7 mouse cellular contexts compared by ENCODE assay signal in genomic region chr13:74522141-74522480, GRCm38 (mm10). TPM values are rescaled to one million over a fixed set of nuclear protein-coding genes. Genes with fewer than 3 reads are reported as not detected.
DNase-seq lines count a peak whose midpoint lies in the region; ATAC-seq lines count a peak whose summit lies in the region.
"Not testable (repeated sequence)": the region's sequence is repeated elsewhere in the genome, so short reads cannot be mapped to it uniquely, and the experiment has no call there.

No protein-coding gene starts in this region.

- H3K9me3 ChIP-seq in embryonic facial prominence, embryonic 10.5 days; forebrain, embryonic 15.5 days; hindbrain, embryonic 10.5 days; kidney, embryonic 14.5 days (ENCODE audit: control insufficient read depth, low read length); liver, embryonic 11.5 days (ENCODE audit: control insufficient read depth, low read length); neural tube, embryonic 12.5 days: not testable (repeated sequence)

- not testable (repeated sequence) for H3K36me3 ChIP-seq in embryonic facial prominence, embryonic 10.5 days (replicated peaks); forebrain, embryonic 15.5 days; hindbrain, embryonic 10.5 days; kidney, embryonic 14.5 days (ENCODE audit: control insufficient read depth, insufficient read depth, low read length); liver, embryonic 11.5 days (ENCODE audit: control insufficient read depth, insufficient read depth, low read length); neural tube, embryonic 12.5 days

- peak overlapping the region; percentile 88 for H3K27ac ChIP-seq in embryonic facial prominence, embryonic 10.5 days (replicated peaks)
- H3K27ac ChIP-seq in forebrain, embryonic 15.5 days (replicated peaks); kidney, embryonic 14.5 days (ENCODE audit: low read depth, low read length); neural tube, embryonic 12.5 days: not testable (repeated sequence)
- peak overlapping the region; percentile 87 for H3K27ac ChIP-seq in hindbrain, embryonic 10.5 days
- 0 out of 2 replicates have a peak overlapping the region, but pooled peaks have one; percentile 72 for H3K27ac ChIP-seq in liver, embryonic 11.5 days (ENCODE audit: low read depth, low read length)

- ATAC-seq in forebrain, embryonic 15.5 days (replicated peaks); kidney, embryonic 14.5 days (ENCODE audit: low FRiP score, low TSS enrichment); liver, embryonic 11.5 days (replicated peaks; ENCODE audit: low FRiP score); neural tube, embryonic 12.5 days (ENCODE audit: low FRiP score, low read depth): not testable (repeated sequence)

- H3K4me2 ChIP-seq in forebrain, embryonic 15.5 days (replicated peaks), result peak overlapping the region; percentile 69
- H3K4me2 ChIP-seq in kidney, embryonic 14.5 days (replicated peaks; ENCODE audit: low read depth, low read length), result peak overlapping the region; percentile 60
- H3K4me2 ChIP-seq in liver, embryonic 11.5 days, result peak overlapping the region; percentile 63
- H3K4me2 ChIP-seq in neural tube, embryonic 12.5 days (replicated peaks), result peak overlapping the region; percentile 66

- 1% methylated on average over 3 of the region's 3 CpGs for WGBS in embryonic facial prominence, embryonic 10.5 days
- WGBS in forebrain, embryonic 15.5 days, result 3% methylated on average over 3 of the region's 3 CpGs
- WGBS in hindbrain, embryonic 10.5 days, result 2% methylated on average over 3 of the region's 3 CpGs
- WGBS in kidney, embryonic 14.5 days, result 2% methylated on average over 3 of the region's 3 CpGs
- 0% methylated on average over 3 of the region's 3 CpGs for WGBS in liver, embryonic 11.5 days
- WGBS in neural tube, embryonic 12.5 days, result 4% methylated on average over 3 of the region's 3 CpGs

- H3K4me1 ChIP-seq in embryonic facial prominence, embryonic 10.5 days; forebrain, embryonic 15.5 days; hindbrain, embryonic 10.5 days (replicated peaks); kidney, embryonic 14.5 days (ENCODE audit: control insufficient read depth, insufficient read depth, low read length); liver, embryonic 11.5 days (replicated peaks; ENCODE audit: control insufficient read depth, insufficient read depth, low read length); neural tube, embryonic 12.5 days: not testable (repeated sequence)

- not testable (repeated sequence) for H3K27me3 ChIP-seq in embryonic facial prominence, embryonic 10.5 days (replicated peaks; ENCODE audit: low read depth, poor library complexity, severe bottlenecking); forebrain, embryonic 15.5 days; hindbrain, embryonic 10.5 days (ENCODE audit: insufficient read depth, poor library complexity, severe bottlenecking); kidney, embryonic 14.5 days (ENCODE audit: control insufficient read depth, insufficient read depth, low read length); liver, embryonic 11.5 days (replicated peaks; ENCODE audit: control insufficient read depth, insufficient read depth, low read length); neural tube, embryonic 12.5 days (replicated peaks)

- peak overlapping the region; percentile 55 for H3K9ac ChIP-seq in forebrain, embryonic 15.5 days (replicated peaks)
- H3K9ac ChIP-seq in kidney, embryonic 14.5 days (ENCODE audit: low read depth, low read length), result peak overlapping the region; percentile 44; the same call in 1 of the 2 replicates
- peak overlapping the region; percentile 46 for H3K9ac ChIP-seq in liver, embryonic 11.5 days (ENCODE audit: low read depth, low read length)
- H3K9ac ChIP-seq in neural tube, embryonic 12.5 days, result peak overlapping the region; percentile 48

- peak overlapping the region; percentile 65 for H3K4me3 ChIP-seq in embryonic facial prominence, embryonic 10.5 days
- H3K4me3 ChIP-seq in forebrain, embryonic 15.5 days, result peak overlapping the region; percentile 60
- H3K4me3 ChIP-seq in hindbrain, embryonic 10.5 days, result peak overlapping the region; percentile 59
- H3K4me3 ChIP-seq in kidney, embryonic 14.5 days (ENCODE audit: low read length), result peak overlapping the region; percentile 52
- H3K4me3 ChIP-seq in liver, embryonic 11.5 days (ENCODE audit: low read depth, low read length), result peak overlapping the region; percentile 56
- H3K4me3 ChIP-seq in neural tube, embryonic 12.5 days, result peak overlapping the region; percentile 41

- DNase-seq in embryonic facial prominence, embryonic 10.5 days (ENCODE audit: low spot score); hindbrain, embryonic 10.5 days (ENCODE audit: low spot score); liver, embryonic 11.5 days (ENCODE audit: low spot score): not testable (repeated sequence)
- peak; percentile 1 for DNase-seq in lung, postnatal 36 days

RNA-seq across cellular contexts. Expression of gene Zfp825, which starts 28.3 kb away (rescaled TPM):
- polyA plus RNA-seq in embryonic facial prominence, embryonic 10.5 days (2016; fragmentation: Nextera tagmentation; extraction: Ambion mirVana), result 22.1 and 25.9 TPM in 2 replicates
- polyA plus RNA-seq in forebrain, embryonic 15.5 days (2015; fragmentation: Nextera tagmentation; extraction: Ambion mirVana), result 15.3 and 15.7 TPM in 2 replicates
- polyA plus RNA-seq in hindbrain, embryonic 10.5 days (2016; fragmentation: Nextera tagmentation; extraction: Ambion mirVana), result 19.0 and 22.4 TPM in 2 replicates
- polyA plus RNA-seq in kidney, embryonic 14.5 days (2014; fragmentation: Nextera tagmentation; extraction: Ambion mirVana), result 27.3 and 29.3 TPM in 2 replicates
- polyA plus RNA-seq in liver, embryonic 11.5 days (2014; fragmentation: Nextera tagmentation; extraction: Ambion mirVana), result 17.7 and 18.3 TPM in 2 replicates
- polyA plus RNA-seq in neural tube, embryonic 12.5 days (2016; fragmentation: Nextera tagmentation; extraction: Ambion mirVana), result 14.5 and 18.0 TPM in 2 replicates
